Comparison of ENCODE assay signal across 7 mouse cellular contexts in genomic region chr2:117343240-117343624, GRCm38 (mm10). TPM values are rescaled to one million over a fixed set of nuclear protein-coding genes. Genes with fewer than 3 reads are reported as not detected.
DNase-seq lines count a peak whose midpoint lies in the region; ATAC-seq lines count a peak whose summit lies in the region.

No protein-coding gene starts in this region.

- peaks cover 20% of the 10 kb centered on the region for H3K27me3 ChIP-seq in intestine, embryonic 15.5 days (replicated peaks)
- peaks cover 16% of the 10 kb centered on the region for H3K27me3 ChIP-seq in lung, embryonic 16.5 days (ENCODE audit: control insufficient read depth, insufficient read depth, low read depth, low read length)
- peaks cover 17% of the 10 kb centered on the region; the same call in 1 of the 2 replicates for H3K27me3 ChIP-seq in stomach, embryonic 15.5 days (replicated peaks)

- no peak overlapping the region for H3K9ac ChIP-seq in intestine, embryonic 15.5 days
- H3K9ac ChIP-seq in lung, embryonic 16.5 days (ENCODE audit: low read length): no peak overlapping the region
- H3K9ac ChIP-seq in stomach, embryonic 15.5 days: no peak overlapping the region

- H3K4me1 ChIP-seq in intestine, embryonic 15.5 days (replicated peaks): peaks cover 7% of the 10 kb centered on the region
- H3K4me1 ChIP-seq in lung, embryonic 16.5 days (replicated peaks; ENCODE audit: control insufficient read depth, insufficient read depth, low read length): no peaks in the 10 kb centered on the region; the same call in 1 of the 2 replicates
- H3K4me1 ChIP-seq in stomach, embryonic 15.5 days: peaks cover 12% of the 10 kb centered on the region; the same call in 1 of the 2 replicates

- H3K9me3 ChIP-seq in intestine, embryonic 15.5 days: no peaks in the 10 kb centered on the region
- no peaks in the 10 kb centered on the region for H3K9me3 ChIP-seq in lung, embryonic 16.5 days (ENCODE audit: control insufficient read depth, low read length)
- H3K9me3 ChIP-seq in stomach, embryonic 15.5 days: no peaks in the 10 kb centered on the region

- H3K36me3 ChIP-seq in intestine, embryonic 15.5 days: no peaks in the 10 kb centered on the region
- H3K36me3 ChIP-seq in lung, embryonic 16.5 days (ENCODE audit: control insufficient read depth, insufficient read depth, low read length): no peaks in the 10 kb centered on the region
- no peaks in the 10 kb centered on the region for H3K36me3 ChIP-seq in stomach, embryonic 15.5 days

- peak overlapping the region; percentile 96 for H3K4me2 ChIP-seq in intestine, embryonic 15.5 days (replicated peaks)
- peak overlapping the region; percentile 83 for H3K4me2 ChIP-seq in lung, embryonic 16.5 days (ENCODE audit: low read depth, low read length)
- H3K4me2 ChIP-seq in stomach, embryonic 15.5 days: peak overlapping the region; percentile 90

- ATAC-seq in intestine, embryonic 15.5 days: peak; percentile 72
- ATAC-seq in lung, embryonic 16.5 days (ENCODE audit: low read depth): peak; percentile 79
- ATAC-seq in stomach, embryonic 15.5 days (ENCODE audit: insufficient read depth, low FRiP score, low read depth): peak; percentile 61; the same call in 1 of the 2 replicates
- no peak for ATAC-seq in monocyte, adult 5-6 weeks (replicated peaks; ENCODE audit: insufficient number of reproducible peaks, low FRiP score, low TSS enrichment, poor library complexity, severe bottlenecking)

- no peak overlapping the region for H3K27ac ChIP-seq in intestine, embryonic 15.5 days
- H3K27ac ChIP-seq in lung, embryonic 16.5 days (ENCODE audit: low read length): no peak overlapping the region
- H3K27ac ChIP-seq in stomach, embryonic 15.5 days: no peak overlapping the region

- peak overlapping the region; percentile 46; the same call in 1 of the 2 replicates for H3K4me3 ChIP-seq in intestine, embryonic 15.5 days (replicated peaks)
- H3K4me3 ChIP-seq in lung, embryonic 16.5 days (ENCODE audit: low read length): peak overlapping the region; percentile 56
- peak overlapping the region; percentile 46 for H3K4me3 ChIP-seq in stomach, embryonic 15.5 days (replicated peaks)

- DNase-seq in CD8-positive naive resting alpha-beta T cell, adult 2 months (ENCODE audit: low read depth in 2 of 2, low spot score in 2 of 2): peak; percentile 30 to 41
- peak; percentile 65 for DNase-seq in brain, adult 2 months (ENCODE audit: low read depth, low spot score)
- DNase-seq in spleen, adult 12 weeks (ENCODE audit: low spot score): no peak

- 28% methylated on average over 7 of the region's 7 CpGs for WGBS in intestine, embryonic 15.5 days
- 23% methylated on average over 7 of the region's 7 CpGs for WGBS in lung, embryonic 16.5 days
- 31% methylated on average over 7 of the region's 7 CpGs for WGBS in stomach, embryonic 15.5 days

RNA-seq across cellular contexts. Expression of gene Rasgrp1, which starts 0.4 kb away (rescaled TPM):
- 0.72 and 0.75 TPM in 2 replicates for polyA plus RNA-seq in intestine, embryonic 15.5 days (2015; fragmentation: Nextera tagmentation; extraction: Ambion mirVana)
- 1.0 and 1.5 TPM in 2 replicates for polyA plus RNA-seq in lung, embryonic 16.5 days (2015; fragmentation: Nextera tagmentation; extraction: Ambion mirVana)
- 1.3 and 1.5 TPM in 2 replicates for polyA plus RNA-seq in stomach, embryonic 15.5 days (2015; fragmentation: Nextera tagmentation; extraction: Ambion mirVana)
- 51.1 to 76.6 TPM (median 54.2 TPM) in 3 replicates for total RNA-seq in monocyte, adult 5-6 weeks (2017)
